Mouse (Mus musculus) limb, embryonic 12.5 days (tissue): ENCODE measurements around the gene AY358078. TPM values are rescaled to one million over a fixed set of nuclear protein-coding genes. Genes with fewer than 3 reads are reported as not detected.
"Not testable (repeated sequence)": the region's sequence is repeated elsewhere in the genome, so short reads cannot be mapped to it uniquely, and the experiment has no call there.

Experiments used
- ATAC-seq: fragments of 200-750 bp; cut with Nextera tagmentation; 2 replicates; pipeline ENCODE4 v1.8.0; 2017; ENCODE audit warnings: low read depth, moderate TSS enrichment; ENCODE audit not compliant: insufficient number of reproducible peaks, insufficient read depth, low FRiP score, low TSS enrichment
- H3K27ac ChIP-seq: fragments of 300-500 bp; sonication (generic); 2 replicates; pipeline ENCODE4 v1.5.1; 2016; ENCODE audit warnings: mild to moderate bottlenecking, moderate library complexity
- H3K27me3 ChIP-seq: fragments of 300-500 bp; sonication (generic); 2 replicates; pipeline ENCODE4 v1.6.1; 2016; ENCODE audit warnings: mild to moderate bottlenecking, moderate library complexity
- H3K36me3 ChIP-seq: fragments of 300-500 bp; sonication (generic); 2 replicates; pipeline ENCODE4 v1.6.1; 2016; ENCODE audit warnings: mild to moderate bottlenecking, moderate library complexity
- H3K4me1 ChIP-seq: fragments of 300-500 bp; sonication (generic); replicated peaks from 2 replicates; pipeline ENCODE4 v1.6.1; 2016
- H3K4me2 ChIP-seq: fragments of 300-500 bp; sonication (generic); 2 replicates; pipeline ENCODE4 v1.6.1; 2016; ENCODE audit warnings: mild to moderate bottlenecking, moderate library complexity
- H3K4me3 ChIP-seq: fragments of 300-500 bp; sonication (generic); replicated peaks from 2 replicates; pipeline ENCODE4 v1.5.1; 2016; ENCODE audit warnings: mild to moderate bottlenecking
- H3K9ac ChIP-seq: fragments of 300-500 bp; sonication (generic); replicated peaks from 2 replicates; pipeline ENCODE4 v1.6.1; 2016; ENCODE audit warnings: mild to moderate bottlenecking, moderate library complexity
- H3K9me3 ChIP-seq: fragments of 300-500 bp; sonication (generic); 2 replicates; pipeline ENCODE4 v1.6.1; 2016; ENCODE audit warnings: mild to moderate bottlenecking, moderate library complexity
- WGBS: fragments of 180-500 bp; shearing (Covaris S2); methylation state at CpG from one replicate; pipeline ENCODE4 v1.1.7; 2016; 5-methylcytosine and 5-hydroxymethylcytosine counted together
- polyA plus RNA-seq: library from polyadenylated mRNA; unstranded; fragments of >200 nt; fragmentation: Nextera tagmentation; extraction: Ambion mirVana; gene quantifications from 2 replicates; pipeline ENCODE4 v1.2.1, GENCODE M21; 2016

Gene AY358078
- polyA plus RNA-seq, 1 experiment from 2014 or later: not detected

- no peak overlapping the region for H3K4me3 ChIP-seq
- WGBS: 77% methylated on average over 6 of the region's 6 CpGs
- H3K27me3 ChIP-seq: no peaks in the 10 kb centered on the region; the same call in 1 of the 2 replicates
- no peak overlapping the region for H3K27ac ChIP-seq
- no peaks in the 10 kb centered on the region for H3K36me3 ChIP-seq
- no peaks in the 10 kb centered on the region for H3K4me1 ChIP-seq
- no peak overlapping the region for H3K4me2 ChIP-seq
- H3K9ac ChIP-seq: no peak overlapping the region
- no peaks in the 10 kb centered on the region for H3K9me3 ChIP-seq
- ATAC-seq: no peak
Observed at GRCm38 (mm10) chr14:51829188-51829587, 29.3 kb downstream of the AY358078 start.

GRCm38 (mm10) chr14:51838480-51838879 is 38.6 kb downstream of the AY358078 start:
- H3K9me3 ChIP-seq, H3K27me3 ChIP-seq, H3K36me3 ChIP-seq, H3K4me3 ChIP-seq, H3K27ac ChIP-seq, ATAC-seq, H3K9ac ChIP-seq, H3K4me2 ChIP-seq, H3K4me1 ChIP-seq: not testable (repeated sequence)
- WGBS: 24% methylated on average over 2 of the region's 2 CpGs

DNA sequence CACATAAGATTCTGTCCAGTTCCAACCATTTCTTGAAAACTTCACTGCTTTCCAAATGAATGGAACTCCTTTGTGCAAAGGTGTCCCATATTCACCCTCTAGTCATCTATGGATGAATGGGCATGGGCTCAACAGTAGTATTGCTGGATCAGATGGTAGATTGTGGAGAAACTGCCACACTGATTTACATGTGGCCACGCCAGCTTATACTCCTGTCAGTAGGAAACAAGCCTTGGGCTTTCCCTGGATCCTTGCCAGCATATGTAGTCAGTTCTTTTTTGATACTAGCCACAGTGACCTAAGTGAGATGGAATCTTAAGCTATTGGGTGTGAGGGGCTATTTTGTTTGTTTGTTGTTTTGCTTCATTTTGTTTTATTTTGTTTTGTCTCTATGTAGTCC is 42.4 kb downstream of the AY358078 start:
- no peaks in the 10 kb centered on the region for H3K4me1 ChIP-seq
- H3K27ac ChIP-seq: no peak overlapping the region
- no peak overlapping the region for H3K4me3 ChIP-seq
- no peaks in the 10 kb centered on the region for H3K9me3 ChIP-seq
- H3K27me3 ChIP-seq: no peaks in the 10 kb centered on the region
- H3K36me3 ChIP-seq: no peaks in the 10 kb centered on the region
- ATAC-seq: no peak
- 91% methylated on average over 1 of the region's 1 CpGs for WGBS
- no peak overlapping the region for H3K9ac ChIP-seq
- no peak overlapping the region for H3K4me2 ChIP-seq

GRCm38 (mm10) chr14:51842781-51843180 is 42.9 kb downstream of the AY358078 start:
- no peak for ATAC-seq
- H3K27ac ChIP-seq: no peak overlapping the region
- no peaks in the 10 kb centered on the region for H3K36me3 ChIP-seq
- H3K4me2 ChIP-seq: no peak overlapping the region
- H3K9ac ChIP-seq: no peak overlapping the region
- H3K4me1 ChIP-seq: no peaks in the 10 kb centered on the region
- 91% methylated on average over 2 of the region's 2 CpGs for WGBS
- H3K27me3 ChIP-seq: no peaks in the 10 kb centered on the region
- H3K4me3 ChIP-seq: no peak overlapping the region
- no peaks in the 10 kb centered on the region for H3K9me3 ChIP-seq

DNA sequence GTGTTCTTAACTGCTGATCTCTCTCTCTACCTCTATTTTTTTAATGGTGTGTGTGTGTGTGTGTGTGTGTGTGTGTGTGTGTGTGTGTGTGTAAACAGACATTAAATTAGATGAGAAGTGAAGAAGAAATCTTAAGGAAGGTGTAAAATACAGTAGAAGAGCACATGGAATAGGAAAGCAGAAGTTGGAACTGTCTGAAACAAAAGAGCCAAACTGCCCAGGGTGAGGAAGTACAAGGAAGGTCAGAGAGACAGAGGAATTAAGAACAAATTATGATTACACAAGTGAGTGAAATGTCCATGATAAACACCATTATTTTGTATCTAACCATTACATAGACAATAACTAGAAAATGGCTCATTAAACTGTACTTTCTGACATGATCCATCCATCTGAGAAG is 44.0 kb downstream of the AY358078 start:
- Histone ChIP-seq H3K27ac (no peak overlapping the region), H3K9ac (no peak overlapping the region), H3K4me1 (no peaks in the 10 kb centered on the region), H3K36me3 (no peaks in the 10 kb centered on the region), H3K4me2 (no peak overlapping the region), H3K9me3 (no peaks in the 10 kb centered on the region), H3K4me3 (no peak overlapping the region), H3K27me3 (no peaks in the 10 kb centered on the region)
- ATAC-seq: no peak

DNA sequence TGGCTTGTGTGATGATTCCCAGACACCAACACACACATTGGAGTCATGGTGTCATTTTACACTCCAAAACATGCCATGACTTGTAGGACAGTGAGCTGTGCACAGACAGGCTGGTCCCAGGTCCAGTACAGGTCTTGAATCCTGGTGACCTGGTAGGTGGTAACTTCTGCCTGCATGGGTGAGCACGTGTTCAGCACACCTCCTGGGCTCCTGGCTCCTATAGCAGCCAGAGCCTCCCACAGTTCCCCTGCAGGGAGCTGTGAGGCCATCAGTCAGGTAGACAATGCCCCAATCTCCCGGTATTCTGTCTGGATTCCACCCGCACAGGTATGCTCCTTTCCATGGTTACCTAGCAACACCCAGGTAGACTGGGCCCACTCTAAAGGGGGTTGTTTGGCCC is 46.7 kb downstream of the AY358078 start:
- Histone ChIP-seq H3K9me3 (no peaks in the 10 kb centered on the region), H3K36me3 (no peaks in the 10 kb centered on the region), H3K27me3 (no peaks in the 10 kb centered on the region), H3K9ac (no peak overlapping the region), H3K4me2 (no peak overlapping the region), H3K27ac (no peak overlapping the region), H3K4me3 (no peak overlapping the region), H3K4me1 (no peaks in the 10 kb centered on the region)
- WGBS: 77% methylated on average over 3 of the region's 3 CpGs
- ATAC-seq: no peak

- H3K4me2 ChIP-seq, ATAC-seq, H3K9me3 ChIP-seq, H3K9ac ChIP-seq, H3K27me3 ChIP-seq, H3K27ac ChIP-seq, H3K36me3 ChIP-seq, H3K4me1 ChIP-seq, H3K4me3 ChIP-seq: not testable (repeated sequence)
- WGBS: 52% methylated on average over 3 of the region's 3 CpGs
Observed at GRCm38 (mm10) chr14:51851006-51851405, 51.2 kb downstream of the AY358078 start.

DNA sequence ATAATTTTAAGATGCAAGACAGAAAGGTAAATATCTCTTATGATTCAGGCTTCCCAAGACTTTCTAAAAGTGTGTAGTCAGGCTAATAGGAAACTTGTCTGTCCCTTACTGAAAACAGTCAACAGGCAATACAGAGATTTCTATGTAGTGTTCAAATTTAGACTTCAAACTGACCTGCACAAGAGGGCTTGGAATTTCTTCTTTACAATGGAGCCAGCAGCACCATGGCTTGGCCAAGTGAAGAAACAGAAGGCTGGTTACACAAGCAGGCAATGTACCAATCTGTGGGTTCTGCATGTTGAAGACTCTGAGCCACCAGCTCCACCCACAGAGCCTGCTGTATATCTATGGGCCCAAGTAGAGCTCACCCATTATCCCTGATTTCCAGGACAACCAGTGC is 53.6 kb downstream of the AY358078 start, which contains the start of gene Ear6:
TSS of gene Ear6 (plus strand) at position 301 of the 400 bp plus-strand sequence.
- no peak for ATAC-seq
- Histone ChIP-seq H3K4me1 (no peaks in the 10 kb centered on the region), H3K27me3 (no peaks in the 10 kb centered on the region)

GRCm38 (mm10) chr14:51855280-51855679 is 55.4 kb downstream of the AY358078 start:
- not testable (repeated sequence) for H3K4me1 ChIP-seq, H3K9me3 ChIP-seq, ATAC-seq, H3K4me2 ChIP-seq, H3K36me3 ChIP-seq, H3K4me3 ChIP-seq, H3K27ac ChIP-seq, H3K27me3 ChIP-seq, H3K9ac ChIP-seq
- whole genome bisulfite sequencing: 84% methylated on average over 7 of the region's 7 CpGs

More for the DNA sequence above, 53.6 kb downstream of the AY358078 start, which contains the start of gene Ear6:
- Histone ChIP-seq H3K9ac (no peak within 1 kb of the TSS), H3K36me3 (no peaks in the 10 kb centered on the region), H3K4me3 (no peak within 1 kb of the TSS), H3K4me2 (no peak within 1 kb of the TSS), H3K9me3 (no peaks in the 10 kb centered on the region), H3K27ac (no peak within 1 kb of the TSS)

- 0% methylated on average over 1 of the region's 1 CpGs for WGBS
- not testable (repeated sequence) for H3K27ac ChIP-seq, H3K9ac ChIP-seq, H3K36me3 ChIP-seq, H3K4me2 ChIP-seq, ATAC-seq, H3K27me3 ChIP-seq, H3K4me3 ChIP-seq, H3K4me1 ChIP-seq, H3K9me3 ChIP-seq
Observed at GRCm38 (mm10) chr14:51863603-51864002, 63.8 kb downstream of the AY358078 start.

- no peak overlapping the region for H3K9ac ChIP-seq
- no peak overlapping the region for H3K27ac ChIP-seq
- no peaks in the 10 kb centered on the region for H3K9me3 ChIP-seq
- 71% methylated on average over 2 of the region's 2 CpGs for WGBS
- no peaks in the 10 kb centered on the region for H3K36me3 ChIP-seq
- H3K4me1 ChIP-seq: no peaks in the 10 kb centered on the region
- no peak for ATAC-seq
- no peak overlapping the region for H3K4me3 ChIP-seq
- H3K27me3 ChIP-seq: no peaks in the 10 kb centered on the region
- H3K4me2 ChIP-seq: no peak overlapping the region
Observed at GRCm38 (mm10) chr14:51870756-51871155, 70.9 kb downstream of the AY358078 start.

DNA sequence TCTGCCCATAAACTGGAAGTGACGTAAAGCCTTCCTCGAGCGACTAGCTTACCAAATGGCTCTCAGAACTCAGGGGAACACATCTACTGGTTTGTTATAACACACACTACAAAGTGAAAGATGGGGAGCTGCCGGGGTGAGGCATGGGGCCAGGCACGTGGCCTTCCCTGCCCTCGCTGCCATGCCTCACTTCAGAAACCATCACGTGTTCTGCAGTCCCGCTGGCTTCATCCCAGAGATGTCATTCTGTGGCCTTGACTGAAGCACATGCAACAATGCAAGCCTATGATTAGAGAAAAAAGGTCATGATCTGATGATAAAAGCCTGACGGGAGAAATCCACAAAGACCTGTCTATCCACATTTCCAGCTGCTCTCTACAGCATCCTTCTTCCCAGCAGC is 71.9 kb downstream of the AY358078 start:
- no peaks in the 10 kb centered on the region for H3K9me3 ChIP-seq
- no peak overlapping the region for H3K9ac ChIP-seq
- no peaks in the 10 kb centered on the region for H3K36me3 ChIP-seq
- no peaks in the 10 kb centered on the region for H3K4me1 ChIP-seq
- no peak for ATAC-seq
- no peak overlapping the region for H3K27ac ChIP-seq
- no peak overlapping the region for H3K4me3 ChIP-seq
- no peak overlapping the region for H3K4me2 ChIP-seq
- 78% methylated on average over 9 of the region's 9 CpGs for WGBS
- H3K27me3 ChIP-seq: no peaks in the 10 kb centered on the region
